Mouse (Mus musculus): ENCODE data around the gene Scd2. TPM values are rescaled to one million over a fixed set of nuclear protein-coding genes. Genes with fewer than 3 reads are reported as not detected.
"Not testable (repeated sequence)": the region's sequence is repeated elsewhere in the genome, so short reads cannot be mapped to it uniquely, and the experiment has no call there.

The Scd2 gene
- polyA plus RNA-seq, 1 experiment from 2014 or later, result 293 TPM

DNA sequence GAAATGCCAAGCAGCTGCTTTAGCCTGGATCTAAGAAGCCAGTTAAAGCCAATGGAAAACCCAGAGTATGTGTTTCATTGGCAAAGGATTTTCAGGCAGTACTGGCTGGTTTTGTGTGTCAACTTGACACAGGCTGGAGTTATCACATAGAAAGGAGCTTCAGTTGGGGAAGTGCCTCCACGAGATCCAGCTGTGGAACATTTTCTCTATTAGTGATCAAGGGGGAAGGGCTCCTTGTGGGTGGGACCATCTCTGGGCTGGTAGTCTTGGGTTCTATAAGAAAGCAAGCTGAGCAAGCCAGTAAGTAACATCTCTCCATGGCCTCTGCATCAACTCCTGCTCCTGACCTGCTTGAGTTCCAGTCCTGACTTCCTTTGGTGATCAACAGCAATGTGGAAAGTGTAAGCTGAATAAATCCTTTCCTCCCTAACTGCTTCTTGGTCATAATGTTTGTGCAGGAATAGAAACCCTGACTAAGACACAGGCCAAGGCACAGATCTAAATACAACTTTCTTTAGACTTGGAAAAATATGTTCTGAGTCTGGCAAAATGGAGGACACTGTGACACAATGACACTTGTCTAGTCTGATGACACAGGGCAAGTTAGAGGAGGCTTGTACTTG lies 11.5 kb upstream of the Scd2 start:
- H3K4me2 ChIP-seq (ENCODE audit: low read depth, low read length); H3K4me3 ChIP-seq (ENCODE audit: low read depth, low read length); H3K9ac ChIP-seq (replicated peaks; ENCODE audit: low read depth, low read length); ATAC-seq (ENCODE audit: low read depth); H3K27me3 ChIP-seq (ENCODE audit: control insufficient read depth, insufficient read depth, low read length); H3K36me3 ChIP-seq (ENCODE audit: control insufficient read depth, insufficient read depth, low read length); H3K9me3 ChIP-seq (ENCODE audit: control insufficient read depth, low read length): not testable (repeated sequence)
- Histone ChIP-seq H3K4me1 (ENCODE audit: control insufficient read depth, insufficient read depth, low read length) (peaks cover 20% of the 10 kb centered on the region), H3K27ac (ENCODE audit: low read depth, low read length) (peak overlapping the region; percentile 73)
- WGBS, result 45% methylated on average over 1 of the region's 1 CpGs

DNA sequence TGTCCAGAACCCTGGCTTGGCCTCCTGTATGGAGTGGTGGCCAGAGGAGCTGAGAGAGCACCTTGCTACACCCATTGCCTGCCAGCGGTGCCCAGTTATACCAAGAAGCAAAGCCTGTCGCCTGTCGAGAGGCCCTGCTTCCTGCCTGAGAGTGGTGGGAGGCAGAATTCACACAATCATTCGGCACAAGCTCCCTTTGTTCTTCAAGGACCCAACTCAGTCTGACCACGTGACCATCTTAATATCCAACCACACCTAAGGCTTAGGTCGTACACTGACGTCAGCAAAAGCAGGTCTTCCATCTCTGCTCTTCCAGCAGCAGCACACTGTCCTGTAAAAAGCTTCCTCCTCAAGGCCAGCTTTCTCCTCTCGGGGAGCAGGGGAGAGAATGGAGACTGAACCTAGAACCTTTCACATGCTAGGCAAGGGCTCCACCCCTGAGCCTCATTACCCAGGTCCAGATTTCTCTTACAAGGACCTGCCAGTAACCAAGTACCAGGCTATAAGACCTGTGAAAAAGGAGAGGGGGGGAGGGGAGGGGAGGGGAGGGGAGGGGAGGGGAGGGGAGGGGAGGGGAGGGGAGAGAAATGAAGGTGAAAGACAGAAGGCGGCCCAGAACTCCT lies 10.8 kb upstream of the Scd2 start:
- H3K9me3 ChIP-seq (ENCODE audit: control insufficient read depth, low read length), result no peaks in the 10 kb centered on the region
- no peaks in the 10 kb centered on the region for H3K27me3 ChIP-seq (ENCODE audit: control insufficient read depth, insufficient read depth, low read length)
- H3K36me3 ChIP-seq (ENCODE audit: control insufficient read depth, insufficient read depth, low read length), result no peaks in the 10 kb centered on the region
- H3K27ac ChIP-seq (ENCODE audit: low read depth, low read length), result peak overlapping the region; percentile 84
- no peak for ATAC-seq (ENCODE audit: low read depth)
- no peak overlapping the region for H3K4me3 ChIP-seq (ENCODE audit: low read depth, low read length)
- H3K4me2 ChIP-seq (ENCODE audit: low read depth, low read length), result no peak overlapping the region
- no peak overlapping the region for H3K9ac ChIP-seq (replicated peaks; ENCODE audit: low read depth, low read length)
- peaks cover 20% of the 10 kb centered on the region for H3K4me1 ChIP-seq (ENCODE audit: control insufficient read depth, insufficient read depth, low read length)
- 26% methylated on average over 9 of the region's 9 CpGs for WGBS

DNA sequence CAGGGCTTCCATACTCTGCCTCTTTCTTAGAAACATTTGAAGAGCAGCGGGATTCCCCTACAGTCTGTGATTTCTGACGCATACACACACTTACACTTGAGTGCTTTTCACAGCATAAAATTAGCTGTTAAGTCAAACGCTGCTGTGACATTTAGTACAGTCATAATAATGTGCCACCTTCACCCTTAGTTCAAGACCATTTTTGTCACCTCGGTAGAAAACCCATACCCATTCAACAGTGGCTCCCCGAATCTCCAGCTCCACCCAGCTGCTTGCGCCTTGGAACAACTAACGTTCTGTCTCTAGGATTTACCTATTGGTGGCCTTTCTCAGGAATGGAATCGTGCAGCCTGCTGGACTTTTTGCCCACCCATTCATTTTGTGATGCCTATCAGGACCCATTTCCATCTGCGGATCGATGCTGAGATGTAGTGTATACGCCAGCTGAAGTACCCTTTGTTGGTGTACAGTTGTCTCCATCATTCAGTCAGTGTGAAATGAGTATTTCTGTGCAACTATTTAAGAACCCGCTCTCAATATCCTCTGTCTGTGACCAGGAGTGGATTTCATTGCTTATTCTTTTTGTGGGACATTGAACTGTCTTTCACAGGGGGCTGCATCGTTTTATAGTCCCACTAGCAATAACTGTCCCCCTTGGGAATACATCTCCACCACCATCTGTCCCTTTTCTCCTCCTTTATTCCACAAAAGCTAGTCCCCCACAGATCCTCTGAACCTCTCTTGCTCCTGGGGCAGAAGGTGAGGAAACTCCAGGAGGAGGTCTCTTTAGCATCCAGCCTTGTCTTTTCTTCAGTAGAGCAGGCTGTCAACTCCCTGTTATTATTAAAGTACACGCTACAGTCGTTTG lies 10.1 kb upstream of the Scd2 start:
- no peaks in the 10 kb centered on the region for H3K36me3 ChIP-seq (ENCODE audit: control insufficient read depth, insufficient read depth, low read length)
- peak overlapping the region; percentile 75 for H3K4me2 ChIP-seq (ENCODE audit: low read depth, low read length)
- H3K27me3 ChIP-seq (ENCODE audit: control insufficient read depth, insufficient read depth, low read length), result no peaks in the 10 kb centered on the region
- H3K4me1 ChIP-seq (ENCODE audit: control insufficient read depth, insufficient read depth, low read length), result peaks cover 20% of the 10 kb centered on the region
- H3K9me3 ChIP-seq (ENCODE audit: control insufficient read depth, low read length), result no peaks in the 10 kb centered on the region
- H3K9ac ChIP-seq (replicated peaks; ENCODE audit: low read depth, low read length), result peak overlapping the region; percentile 42
- peak overlapping the region; percentile 84 for H3K27ac ChIP-seq (ENCODE audit: low read depth, low read length)
- ATAC-seq (ENCODE audit: low read depth), result no peak
- 15% methylated on average over 15 of the region's 15 CpGs for WGBS
- peak overlapping the region; percentile 42 for H3K4me3 ChIP-seq (ENCODE audit: low read depth, low read length)

DNA sequence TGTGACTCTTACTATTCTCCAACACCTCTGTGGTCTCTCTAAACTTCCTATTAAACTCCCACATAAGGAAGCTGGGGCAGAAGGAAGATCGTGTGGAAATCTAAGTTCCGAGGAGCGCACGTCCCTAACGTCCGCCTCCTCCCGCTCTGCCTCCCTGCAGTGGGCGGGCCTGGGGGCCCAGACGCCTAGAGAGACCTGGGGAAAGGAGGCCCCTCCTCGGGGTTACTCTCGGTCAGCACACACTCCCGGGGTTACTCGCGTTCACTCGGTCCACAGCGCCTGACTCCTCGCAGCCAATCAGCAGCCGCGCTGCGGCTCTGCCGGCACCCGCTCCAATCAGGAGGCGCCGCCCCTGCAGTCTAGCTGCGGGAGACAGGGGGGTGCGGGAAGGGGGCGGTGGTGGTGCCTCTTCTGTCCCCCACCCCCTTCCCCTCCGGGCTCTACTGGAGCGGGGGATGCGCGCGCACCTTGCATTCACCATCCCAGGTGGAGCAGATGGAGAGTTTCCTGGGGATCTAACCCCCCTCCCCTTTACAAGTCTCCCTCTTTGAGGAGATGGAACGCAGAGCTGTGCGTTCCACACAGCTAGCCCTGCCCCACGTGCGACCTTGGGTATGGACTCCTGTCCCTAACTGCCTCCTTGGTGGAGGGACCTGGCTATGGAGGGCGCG lies 9.3 kb upstream of the Scd2 start:
- peak overlapping the region; percentile 46 for H3K9ac ChIP-seq (replicated peaks; ENCODE audit: low read depth, low read length)
- no peaks in the 10 kb centered on the region for H3K36me3 ChIP-seq (ENCODE audit: control insufficient read depth, insufficient read depth, low read length)
- no peaks in the 10 kb centered on the region for H3K27me3 ChIP-seq (ENCODE audit: control insufficient read depth, insufficient read depth, low read length)
- WGBS, result under 1% methylated on average over 36 of the region's 38 CpGs
- no peaks in the 10 kb centered on the region for H3K9me3 ChIP-seq (ENCODE audit: control insufficient read depth, low read length)
- peak overlapping the region; percentile 75 for H3K4me2 ChIP-seq (ENCODE audit: low read depth, low read length)
- peak; percentile 99 for ATAC-seq (ENCODE audit: low read depth)
- peaks cover 20% of the 10 kb centered on the region for H3K4me1 ChIP-seq (ENCODE audit: control insufficient read depth, insufficient read depth, low read length)
- peak overlapping the region; percentile 84 for H3K27ac ChIP-seq (ENCODE audit: low read depth, low read length)
- peak overlapping the region; percentile 42 for H3K4me3 ChIP-seq (ENCODE audit: low read depth, low read length)

DNA sequence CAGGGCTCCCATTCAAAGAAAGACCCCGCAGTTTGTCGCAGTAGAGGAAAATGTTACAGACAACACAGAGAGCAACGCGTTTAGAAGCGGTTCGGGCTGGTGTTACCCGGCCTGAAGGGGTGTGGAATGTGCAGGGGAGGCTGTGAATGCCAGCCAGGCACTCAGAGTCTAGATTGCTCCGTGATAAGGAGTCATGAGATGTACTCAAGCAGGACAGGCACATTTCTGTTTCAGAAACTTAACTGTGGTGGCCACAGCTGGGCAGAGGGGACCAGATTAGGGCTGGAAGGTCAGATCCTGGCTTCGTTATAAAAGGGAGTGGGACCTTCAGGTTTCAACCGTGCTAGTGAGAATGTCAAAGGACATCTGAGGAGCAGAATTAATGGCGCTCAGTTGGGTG lies 8.8 kb upstream of the Scd2 start:
- WGBS, result 3% methylated on average over 11 of the region's 11 CpGs
- Histone ChIP-seq H3K4me2 (ENCODE audit: low read depth, low read length) (peak overlapping the region; percentile 75), H3K4me3 (ENCODE audit: low read depth, low read length) (peak overlapping the region; percentile 42), H3K9ac (replicated peaks; ENCODE audit: low read depth, low read length) (peak overlapping the region; percentile 46), H3K27me3 (ENCODE audit: control insufficient read depth, insufficient read depth, low read length) (no peaks in the 10 kb centered on the region), H3K36me3 (ENCODE audit: control insufficient read depth, insufficient read depth, low read length) (no peaks in the 10 kb centered on the region), H3K4me1 (ENCODE audit: control insufficient read depth, insufficient read depth, low read length) (peaks cover 20% of the 10 kb centered on the region), H3K27ac (ENCODE audit: low read depth, low read length) (peak overlapping the region; percentile 84), H3K9me3 (ENCODE audit: control insufficient read depth, low read length) (no peaks in the 10 kb centered on the region)
- ATAC-seq (ENCODE audit: low read depth), result peak; percentile 26

DNA sequence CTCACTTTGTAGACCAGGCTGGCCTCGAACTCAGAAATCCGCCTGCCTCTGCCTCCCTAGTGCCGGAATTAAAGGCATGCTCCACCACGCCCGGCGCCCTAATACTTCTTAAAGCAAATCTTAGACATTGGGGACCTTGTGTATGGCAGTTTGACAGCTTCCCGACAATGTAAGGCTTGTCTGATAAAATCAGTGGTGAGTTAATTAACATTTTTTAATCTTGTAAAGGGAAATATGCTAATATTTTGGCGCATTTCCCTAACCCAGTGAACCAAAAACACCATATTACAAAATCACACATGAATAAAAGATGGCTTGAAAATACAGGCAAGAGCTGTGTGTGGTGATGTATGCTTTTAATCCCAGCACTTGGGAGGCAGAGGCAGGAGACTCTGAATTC lies 7.9 kb upstream of the Scd2 start:
- no peak overlapping the region for H3K4me3 ChIP-seq (ENCODE audit: low read depth, low read length)
- H3K9ac ChIP-seq (replicated peaks; ENCODE audit: low read depth, low read length), result no peak overlapping the region
- H3K9me3 ChIP-seq (ENCODE audit: control insufficient read depth, low read length), result no peaks in the 10 kb centered on the region
- H3K4me1 ChIP-seq (ENCODE audit: control insufficient read depth, insufficient read depth, low read length), result peaks cover 20% of the 10 kb centered on the region
- H3K36me3 ChIP-seq (ENCODE audit: control insufficient read depth, insufficient read depth, low read length), result no peaks in the 10 kb centered on the region
- WGBS, result 93% methylated on average over 8 of the region's 8 CpGs
- no peak overlapping the region for H3K4me2 ChIP-seq (ENCODE audit: low read depth, low read length)
- no peak overlapping the region for H3K27ac ChIP-seq (ENCODE audit: low read depth, low read length)
- no peak for ATAC-seq (ENCODE audit: low read depth)
- H3K27me3 ChIP-seq (ENCODE audit: control insufficient read depth, insufficient read depth, low read length), result no peaks in the 10 kb centered on the region

DNA sequence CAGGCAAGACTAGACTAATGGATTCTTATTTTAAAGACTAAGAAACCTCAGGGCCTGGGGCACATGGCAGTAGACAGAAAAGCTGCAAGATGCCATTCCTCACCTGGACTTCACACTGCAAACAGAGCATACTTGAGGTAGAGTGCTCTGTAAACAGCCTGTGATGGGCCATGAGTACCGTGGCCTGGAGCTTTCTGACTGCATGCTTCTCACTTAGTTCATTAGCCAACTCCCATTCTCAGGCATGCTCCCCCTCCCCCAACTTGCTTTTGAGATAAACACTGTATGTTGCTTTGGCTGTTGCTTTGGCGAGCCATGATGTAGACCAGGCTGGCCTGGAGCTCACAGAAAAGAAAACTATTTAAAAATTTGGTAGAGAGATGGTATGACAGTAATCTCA lies 7.4 kb upstream of the Scd2 start:
- Histone ChIP-seq H3K4me3 (ENCODE audit: low read depth, low read length) (no peak overlapping the region), H3K36me3 (ENCODE audit: control insufficient read depth, insufficient read depth, low read length) (no peaks in the 10 kb centered on the region), H3K9me3 (ENCODE audit: control insufficient read depth, low read length) (no peaks in the 10 kb centered on the region), H3K27me3 (ENCODE audit: control insufficient read depth, insufficient read depth, low read length) (no peaks in the 10 kb centered on the region), H3K27ac (ENCODE audit: low read depth, low read length) (no peak overlapping the region), H3K4me1 (ENCODE audit: control insufficient read depth, insufficient read depth, low read length) (peaks cover 20% of the 10 kb centered on the region), H3K9ac (replicated peaks; ENCODE audit: low read depth, low read length) (no peak overlapping the region), H3K4me2 (ENCODE audit: low read depth, low read length) (no peak overlapping the region)
- 78% methylated on average over 2 of the region's 2 CpGs for WGBS
- ATAC-seq (ENCODE audit: low read depth), result no peak

DNA sequence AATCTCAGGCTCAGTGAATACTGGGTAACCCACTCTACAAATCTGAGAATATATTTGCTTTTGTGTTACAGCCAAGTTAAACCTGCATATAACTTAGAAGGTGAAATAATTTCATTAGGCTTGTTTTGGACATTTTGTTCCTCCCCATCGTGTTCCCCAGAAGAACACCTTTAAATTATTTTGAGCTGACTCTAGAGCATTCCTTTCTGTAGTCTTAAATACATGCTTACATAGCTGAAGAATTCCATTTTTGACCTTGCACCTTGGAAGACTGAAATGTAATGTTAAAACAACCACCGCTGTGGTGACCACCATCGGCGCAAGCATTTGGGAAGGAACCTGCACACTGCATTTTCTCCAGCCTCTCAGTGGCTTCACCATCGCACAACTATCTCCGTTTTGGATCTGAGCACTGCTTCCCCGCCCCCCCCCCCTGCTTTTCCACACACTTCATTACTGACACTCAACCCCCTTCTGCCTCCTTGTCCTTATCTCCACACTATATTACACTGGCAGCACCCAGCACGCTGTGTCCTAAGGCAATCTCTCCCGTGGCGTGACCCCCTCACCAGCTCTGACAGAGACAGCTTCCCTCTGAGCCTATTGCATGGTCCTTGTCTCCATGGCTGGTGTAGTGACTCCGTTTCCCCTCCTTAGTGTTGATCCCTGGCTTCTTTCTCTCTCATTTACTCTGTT lies 5.9 kb upstream of the Scd2 start:
- no peaks in the 10 kb centered on the region for H3K9me3 ChIP-seq (ENCODE audit: control insufficient read depth, low read length)
- H3K4me3 ChIP-seq (ENCODE audit: low read depth, low read length), result no peak overlapping the region
- H3K9ac ChIP-seq (replicated peaks; ENCODE audit: low read depth, low read length), result no peak overlapping the region
- no peaks in the 10 kb centered on the region for H3K27me3 ChIP-seq (ENCODE audit: control insufficient read depth, insufficient read depth, low read length)
- ATAC-seq (ENCODE audit: low read depth), result no peak
- H3K36me3 ChIP-seq (ENCODE audit: control insufficient read depth, insufficient read depth, low read length), result no peaks in the 10 kb centered on the region
- H3K27ac ChIP-seq (ENCODE audit: low read depth, low read length), result no peak overlapping the region
- peaks cover 29% of the 10 kb centered on the region for H3K4me1 ChIP-seq (ENCODE audit: control insufficient read depth, insufficient read depth, low read length)
- H3K4me2 ChIP-seq (ENCODE audit: low read depth, low read length), result no peak overlapping the region
- WGBS, result 84% methylated on average over 11 of the region's 11 CpGs

Data from neural tube, embryonic 14.5 days (tissue).